Mouse (Mus musculus): ENCODE measurements around the gene Il18r1. TPM values are rescaled to one million over a fixed set of nuclear protein-coding genes. Genes with fewer than 3 reads are reported as not detected.

The Il18r1 gene
- total RNA-seq, 1 experiment, result not detected

DNA sequence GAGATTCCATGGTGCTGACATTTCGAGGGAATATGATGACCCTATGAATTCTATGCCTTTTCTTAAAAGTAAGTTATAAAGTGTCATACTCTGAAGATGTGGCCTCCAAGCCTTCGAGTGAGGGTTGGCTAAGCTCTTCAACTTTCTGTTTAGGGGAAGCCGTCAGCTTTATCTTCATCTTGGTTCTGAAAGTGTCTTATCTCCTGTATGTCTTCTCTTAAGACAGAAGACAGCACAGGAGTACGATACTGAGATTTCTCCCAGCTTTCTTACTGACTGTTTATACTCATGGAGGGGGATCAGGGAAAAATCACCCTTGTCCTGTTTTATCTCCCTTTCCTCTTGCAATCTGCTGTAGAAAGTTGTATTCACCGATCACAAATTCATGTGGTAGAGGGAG lies 9.0 kb downstream of the Il18r1 start:
- no peaks in the 10 kb centered on the region for H3K36me3 ChIP-seq (ENCODE audit: control insufficient read depth, insufficient read depth, low read length, poor library complexity, severe bottlenecking)

DNA sequence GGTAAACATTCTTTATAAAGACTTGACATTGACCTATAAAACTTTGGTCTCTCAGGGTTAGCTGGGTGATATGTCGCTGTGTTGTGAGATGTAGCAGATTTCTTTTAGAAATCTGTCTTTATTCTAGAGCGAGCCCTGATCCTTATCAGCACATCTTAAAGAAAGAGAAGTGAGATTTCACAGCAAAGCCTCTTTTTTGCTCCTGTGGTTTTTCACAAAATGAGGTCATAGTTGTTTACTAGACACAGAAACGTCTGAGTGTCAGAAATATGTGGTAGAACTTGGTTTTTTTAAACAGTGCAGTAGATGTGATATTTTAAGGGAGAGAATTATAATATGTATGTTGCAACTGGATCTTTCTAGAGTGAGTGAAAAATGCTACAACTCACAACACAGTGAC lies 10.3 kb downstream of the Il18r1 start:
- no peak for TF ChIP-seq HCFC1 (IDR thresholded peaks at IDR 0.05; ENCODE audit: borderline replicate concordance, insufficient read depth, low read length)
- TF ChIP-seq CHD2 (IDR thresholded peaks at IDR 0.05; ENCODE audit: low read depth, low read length), result no peak
- TF ChIP-seq ZNF384 (IDR thresholded peaks at IDR 0.05; ENCODE audit: low read depth, low read length), result no peak
- TF ChIP-seq MAFK (IDR thresholded peaks at IDR 0.05; ENCODE audit: insufficient read depth, low read depth, low read length), result no peak
- TF ChIP-seq ZC3H11A (IDR thresholded peaks at IDR 0.05; ENCODE audit: borderline replicate concordance, low read depth, low read length), result no peak
- no peak overlapping the region for H3K4me3 ChIP-seq (ENCODE audit: insufficient read depth in 1 of 2, low read depth in 1 of 2, low read length in 2 of 2, poor library complexity in 1 of 2, severe bottlenecking in 1 of 2)
- H3K36me3 ChIP-seq (ENCODE audit: control insufficient read depth, insufficient read depth, low read length, poor library complexity, severe bottlenecking), result no peaks in the 10 kb centered on the region
- H3K9me3 ChIP-seq (ENCODE audit: control insufficient read depth, insufficient read depth, low read depth, low read length), result no peaks in the 10 kb centered on the region
- H3K9ac ChIP-seq (ENCODE audit: insufficient read depth, low read depth, low read length, poor library complexity, severe bottlenecking), result no peak overlapping the region
- no peaks in the 10 kb centered on the region for H3K4me1 ChIP-seq (ENCODE audit: control insufficient read depth in 2 of 2, insufficient read depth in 2 of 2, low read length in 2 of 2, poor library complexity in 1 of 2)
- no peak for DNase-seq (ENCODE audit: low read depth, low spot score)
- in situ Hi-C loops (cut with MboI; ENCODE audit: low sequenced_read_pairs in 2 of 2, unreplicated experiment in 2 of 2), result no loop called here
- H3K27ac ChIP-seq (ENCODE audit: insufficient read depth, low read depth, low read length, poor library complexity, severe bottlenecking), result no peak overlapping the region

More for the DNA sequence above, 9.0 kb downstream of the Il18r1 start:
- DNase-seq (ENCODE audit: low read depth, low spot score), result no peak
- H3K9ac ChIP-seq (ENCODE audit: insufficient read depth, low read depth, low read length, poor library complexity, severe bottlenecking), result no peak overlapping the region
- no peak for TF ChIP-seq CHD2 (IDR thresholded peaks at IDR 0.05; ENCODE audit: low read depth, low read length)
- no peak for TF ChIP-seq HCFC1 (IDR thresholded peaks at IDR 0.05; ENCODE audit: borderline replicate concordance, insufficient read depth, low read length)
- TF ChIP-seq MAFK (IDR thresholded peaks at IDR 0.05; ENCODE audit: insufficient read depth, low read depth, low read length), result no peak
- TF ChIP-seq ZNF384 (IDR thresholded peaks at IDR 0.05; ENCODE audit: low read depth, low read length), result no peak
- no peak for TF ChIP-seq ZC3H11A (IDR thresholded peaks at IDR 0.05; ENCODE audit: borderline replicate concordance, low read depth, low read length)
- no peaks in the 10 kb centered on the region for H3K9me3 ChIP-seq (ENCODE audit: control insufficient read depth, insufficient read depth, low read depth, low read length)
- no peaks in the 10 kb centered on the region for H3K4me1 ChIP-seq (ENCODE audit: control insufficient read depth in 2 of 2, insufficient read depth in 2 of 2, low read length in 2 of 2, poor library complexity in 1 of 2)
- in situ Hi-C loops (cut with MboI; ENCODE audit: low sequenced_read_pairs in 2 of 2, unreplicated experiment in 2 of 2), result no loop called here
- H3K27ac ChIP-seq (ENCODE audit: insufficient read depth, low read depth, low read length, poor library complexity, severe bottlenecking), result no peak overlapping the region
- no peak overlapping the region for H3K4me3 ChIP-seq (ENCODE audit: insufficient read depth in 1 of 2, low read depth in 1 of 2, low read length in 2 of 2, poor library complexity in 1 of 2, severe bottlenecking in 1 of 2)

DNA sequence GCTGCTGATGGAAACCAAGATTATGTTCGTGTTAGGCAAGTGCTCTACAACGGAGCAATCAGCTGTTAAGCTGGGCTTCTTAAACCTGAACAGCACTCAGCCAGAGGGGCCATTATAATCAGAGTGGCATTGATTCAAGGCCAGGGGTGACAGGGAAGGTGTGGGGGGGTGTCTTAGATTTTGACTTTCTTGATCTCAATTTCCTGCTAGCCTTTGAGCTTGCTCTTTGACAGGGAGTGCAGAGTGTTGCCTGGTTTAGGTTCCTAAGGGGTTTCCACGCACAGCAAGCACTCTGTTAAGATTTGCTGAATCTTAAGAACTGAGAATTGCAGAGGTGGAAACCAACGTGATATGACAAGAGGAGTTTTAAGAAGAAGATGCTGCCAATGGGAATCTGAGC lies 11.4 kb downstream of the Il18r1 start:
- DNase-seq (ENCODE audit: low read depth, low spot score), result no peak
- in situ Hi-C loops (cut with MboI; ENCODE audit: low sequenced_read_pairs in 2 of 2, unreplicated experiment in 2 of 2), result no loop called here
- no peak overlapping the region for H3K4me3 ChIP-seq (ENCODE audit: insufficient read depth in 1 of 2, low read depth in 1 of 2, low read length in 2 of 2, poor library complexity in 1 of 2, severe bottlenecking in 1 of 2)
- H3K9me3 ChIP-seq (ENCODE audit: control insufficient read depth, insufficient read depth, low read depth, low read length), result no peaks in the 10 kb centered on the region
- H3K4me1 ChIP-seq (ENCODE audit: control insufficient read depth in 2 of 2, insufficient read depth in 2 of 2, low read length in 2 of 2, poor library complexity in 1 of 2), result no peaks in the 10 kb centered on the region
- TF ChIP-seq MAFK (IDR thresholded peaks at IDR 0.05; ENCODE audit: insufficient read depth, low read depth, low read length), result no peak
- TF ChIP-seq ZC3H11A (IDR thresholded peaks at IDR 0.05; ENCODE audit: borderline replicate concordance, low read depth, low read length), result no peak
- TF ChIP-seq HCFC1 (IDR thresholded peaks at IDR 0.05; ENCODE audit: borderline replicate concordance, insufficient read depth, low read length), result no peak
- TF ChIP-seq ZNF384 (IDR thresholded peaks at IDR 0.05; ENCODE audit: low read depth, low read length), result no peak
- TF ChIP-seq CHD2 (IDR thresholded peaks at IDR 0.05; ENCODE audit: low read depth, low read length), result no peak
- H3K27ac ChIP-seq (ENCODE audit: insufficient read depth, low read depth, low read length, poor library complexity, severe bottlenecking), result no peak overlapping the region
- H3K36me3 ChIP-seq (ENCODE audit: control insufficient read depth, insufficient read depth, low read length, poor library complexity, severe bottlenecking), result no peaks in the 10 kb centered on the region
- H3K9ac ChIP-seq (ENCODE audit: insufficient read depth, low read depth, low read length, poor library complexity, severe bottlenecking), result no peak overlapping the region

DNA sequence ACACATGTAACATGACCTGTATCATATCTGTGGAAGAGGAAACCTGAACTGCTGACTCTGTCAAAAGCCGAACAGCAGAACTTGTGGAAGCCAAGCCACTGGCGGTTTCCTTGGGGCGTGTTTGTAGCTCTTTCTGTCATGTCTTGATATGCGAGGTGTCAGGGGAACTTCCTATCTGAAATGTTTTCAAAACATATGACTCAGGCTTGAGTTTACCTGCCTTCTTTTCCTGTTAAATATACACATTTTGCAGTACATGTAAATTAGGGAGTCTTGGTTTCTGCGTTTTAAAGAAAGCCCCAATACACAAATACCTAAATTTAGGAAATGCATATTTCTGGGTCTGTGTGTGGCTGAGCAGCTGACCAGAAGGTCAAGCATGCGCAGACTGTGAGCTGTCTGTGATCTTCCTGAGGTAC lies 14.2 kb downstream of the Il18r1 start:
- Histone ChIP-seq H3K4me3 (ENCODE audit: insufficient read depth in 1 of 2, low read depth in 1 of 2, low read length in 2 of 2, poor library complexity in 1 of 2, severe bottlenecking in 1 of 2) (no peak overlapping the region), H3K9ac (ENCODE audit: insufficient read depth, low read depth, low read length, poor library complexity, severe bottlenecking) (no peak overlapping the region), H3K4me1 (ENCODE audit: control insufficient read depth in 2 of 2, insufficient read depth in 2 of 2, low read length in 2 of 2, poor library complexity in 1 of 2) (no peaks in the 10 kb centered on the region), H3K9me3 (ENCODE audit: control insufficient read depth, insufficient read depth, low read depth, low read length) (no peaks in the 10 kb centered on the region), H3K36me3 (ENCODE audit: control insufficient read depth, insufficient read depth, low read length, poor library complexity, severe bottlenecking) (no peaks in the 10 kb centered on the region), H3K27ac (ENCODE audit: insufficient read depth, low read depth, low read length, poor library complexity, severe bottlenecking) (no peak overlapping the region)
- no peak for TF ChIP-seq HCFC1 (IDR thresholded peaks at IDR 0.05; ENCODE audit: borderline replicate concordance, insufficient read depth, low read length)
- TF ChIP-seq CHD2 (IDR thresholded peaks at IDR 0.05; ENCODE audit: low read depth, low read length), result no peak
- no peak for TF ChIP-seq ZC3H11A (IDR thresholded peaks at IDR 0.05; ENCODE audit: borderline replicate concordance, low read depth, low read length)
- no peak for TF ChIP-seq MAFK (IDR thresholded peaks at IDR 0.05; ENCODE audit: insufficient read depth, low read depth, low read length)
- TF ChIP-seq ZNF384 (IDR thresholded peaks at IDR 0.05; ENCODE audit: low read depth, low read length), result no peak
- in situ Hi-C loops (cut with MboI; ENCODE audit: low sequenced_read_pairs in 2 of 2, unreplicated experiment in 2 of 2), result no loop called here
- DNase-seq (ENCODE audit: low read depth, low spot score), result no peak

DNA sequence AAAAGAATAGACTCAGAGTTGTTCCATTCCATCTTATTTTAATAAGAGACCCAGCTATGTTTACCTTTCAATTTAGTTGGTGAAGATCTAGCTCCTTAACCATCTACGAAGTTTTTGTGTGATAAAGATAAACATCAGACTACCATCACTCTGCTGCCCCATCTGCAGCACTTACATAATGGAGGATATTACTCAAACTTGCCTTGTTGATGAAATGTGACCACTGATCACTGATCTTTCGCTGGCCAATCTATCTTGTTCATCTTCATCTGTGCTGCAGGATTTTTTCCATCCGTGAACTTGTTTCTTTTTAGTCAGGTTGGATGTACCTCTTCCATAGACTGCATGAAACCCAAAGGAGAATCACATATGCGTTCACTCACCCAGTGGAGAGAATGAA lies 29.2 kb downstream of the Il18r1 start:
- TF ChIP-seq MAFK (IDR thresholded peaks at IDR 0.05; ENCODE audit: insufficient read depth, low read depth, low read length), result no peak
- no peak for TF ChIP-seq HCFC1 (IDR thresholded peaks at IDR 0.05; ENCODE audit: borderline replicate concordance, insufficient read depth, low read length)
- TF ChIP-seq ZNF384 (IDR thresholded peaks at IDR 0.05; ENCODE audit: low read depth, low read length), result no peak
- no peak for TF ChIP-seq ZC3H11A (IDR thresholded peaks at IDR 0.05; ENCODE audit: borderline replicate concordance, low read depth, low read length)
- no peak for TF ChIP-seq CHD2 (IDR thresholded peaks at IDR 0.05; ENCODE audit: low read depth, low read length)
- H3K27ac ChIP-seq (ENCODE audit: insufficient read depth, low read depth, low read length, poor library complexity, severe bottlenecking), result no peak overlapping the region
- no peak for DNase-seq (ENCODE audit: low read depth, low spot score)
- no peak overlapping the region for H3K4me3 ChIP-seq (ENCODE audit: insufficient read depth in 1 of 2, low read depth in 1 of 2, low read length in 2 of 2, poor library complexity in 1 of 2, severe bottlenecking in 1 of 2)
- no peaks in the 10 kb centered on the region for H3K36me3 ChIP-seq (ENCODE audit: control insufficient read depth, insufficient read depth, low read length, poor library complexity, severe bottlenecking)
- H3K4me1 ChIP-seq (ENCODE audit: control insufficient read depth in 2 of 2, insufficient read depth in 2 of 2, low read length in 2 of 2, poor library complexity in 1 of 2), result no peaks in the 10 kb centered on the region
- H3K9ac ChIP-seq (ENCODE audit: insufficient read depth, low read depth, low read length, poor library complexity, severe bottlenecking), result no peak overlapping the region
- in situ Hi-C loops (cut with MboI; ENCODE audit: low sequenced_read_pairs in 2 of 2, unreplicated experiment in 2 of 2), result no loop called here
- H3K9me3 ChIP-seq (ENCODE audit: control insufficient read depth, insufficient read depth, low read depth, low read length), result no peaks in the 10 kb centered on the region

Measured in ES-E14 (cell line).